ENCODE assay signal across 16 mouse cellular contexts in genomic region chr17:14378692-14379446, GRCm38 (mm10).
DNase-seq lines count a peak whose midpoint lies in the region; ATAC-seq and TF ChIP-seq lines count a peak whose summit lies in the region.
"Had no signal": no experiment of that assay in that cellular context is flagged by ENCODE, and none has a peak within 500 bp of the region (broad histone marks: within the 10 kb centered on the region; RNA-seq: fewer than 3 reads in every experiment).

No protein-coding gene starts in this region.

- peak; percentile 50 for DNase-seq in gastrocnemius, adult 2 months
- no peak for DNase-seq in gastrocnemius, postnatal 4 days (ENCODE audit: low spot score in 2 of 2)
- peak; percentile 19 for DNase-seq in lung, postnatal 0 days (ENCODE audit: low spot score)
- DNase-seq in lung, postnatal 25 days (ENCODE audit: low spot score) = no peak
- no peak for DNase-seq in Muller cell, postnatal 12 days (ENCODE audit: inconsistent ontology term)
- no peak for DNase-seq in adrenal gland, postnatal 36 days
- DNase-seq: adrenal gland, postnatal 14 days; cerebellum, postnatal 14 days; heart, adult 18-20 months; right cerebral cortex, postnatal 25 days; thymus, adult 2 months had no signal

- no peak for ATAC-seq in lung, postnatal 0 days
- peak; percentile 67; the same call in 1 of the 2 replicates for ATAC-seq in embryonic facial prominence, embryonic 13.5 days (ENCODE audit: insufficient number of reproducible peaks, insufficient read depth, low FRiP score, low TSS enrichment, low read depth)
- ATAC-seq in neural tube, embryonic 15.5 days (ENCODE audit: low FRiP score) = peak; percentile 36; the same call in 1 of the 2 replicates
- ATAC-seq: liver, embryonic 12.5 days had no signal

- H3K9me3 ChIP-seq in lung, postnatal 0 days (ENCODE audit: low read length) = no peaks in the 10 kb centered on the region
- no peaks in the 10 kb centered on the region for H3K9me3 ChIP-seq in embryonic facial prominence, embryonic 13.5 days
- no peaks in the 10 kb centered on the region for H3K9me3 ChIP-seq in neural tube, embryonic 15.5 days (replicated peaks)
- H3K9me3 ChIP-seq: liver, embryonic 12.5 days had no signal

- H3K4me2 ChIP-seq in lung, postnatal 0 days (replicated peaks; ENCODE audit: low read depth, low read length) = no peak overlapping the region
- peak overlapping the region; percentile 16; the same call in 1 of the 2 replicates for H3K4me2 ChIP-seq in embryonic facial prominence, embryonic 13.5 days
- H3K4me2 ChIP-seq in neural tube, embryonic 15.5 days = no peak overlapping the region
- H3K4me2 ChIP-seq: liver, embryonic 12.5 days had no signal

- intact Hi-C loops in gastrocnemius, adult 2 months (cut with DNase I) = loop anchor here (10.0 kb wide), 2 partner anchors 94 to 134 kb away; no protein-coding TSS in a partner anchor

- TF ChIP-seq EP300 in lung, postnatal 0 days (IDR thresholded peaks at IDR 0.05) = no peak

- no peaks in the 10 kb centered on the region; the same call in 1 of the 2 replicates for H3K4me1 ChIP-seq in lung, postnatal 0 days (ENCODE audit: insufficient read depth, low read depth, low read length)
- peaks cover 44% of the 10 kb centered on the region for H3K4me1 ChIP-seq in embryonic facial prominence, embryonic 13.5 days
- peaks cover 3% of the 10 kb centered on the region; the same call in 1 of the 2 replicates for H3K4me1 ChIP-seq in neural tube, embryonic 15.5 days
- H3K4me1 ChIP-seq: liver, embryonic 12.5 days had no signal

- no peaks in the 10 kb centered on the region for H3K36me3 ChIP-seq in lung, postnatal 0 days (ENCODE audit: insufficient read depth, low read length)
- peaks cover 9% of the 10 kb centered on the region; the same call in 1 of the 2 replicates for H3K36me3 ChIP-seq in embryonic facial prominence, embryonic 13.5 days
- no peaks in the 10 kb centered on the region for H3K36me3 ChIP-seq in neural tube, embryonic 15.5 days
- H3K36me3 ChIP-seq: G1E; liver, embryonic 12.5 days had no signal

- H3K9ac ChIP-seq in lung, postnatal 0 days (replicated peaks; ENCODE audit: low read depth) = no peak overlapping the region
- H3K9ac ChIP-seq in embryonic facial prominence, embryonic 13.5 days = no peak overlapping the region
- no peak overlapping the region for H3K9ac ChIP-seq in neural tube, embryonic 15.5 days (replicated peaks)
- H3K9ac ChIP-seq: liver, embryonic 12.5 days had no signal

- no peaks in the 10 kb centered on the region for H3K27me3 ChIP-seq in lung, postnatal 0 days (replicated peaks; ENCODE audit: insufficient read depth, low read length)
- H3K27me3 ChIP-seq in embryonic facial prominence, embryonic 13.5 days = no peaks in the 10 kb centered on the region; the same call in 1 of the 2 replicates
- no peaks in the 10 kb centered on the region for H3K27me3 ChIP-seq in neural tube, embryonic 15.5 days (replicated peaks)
- H3K27me3 ChIP-seq: liver, embryonic 12.5 days had no signal

- peak overlapping the region; percentile 57 for H3K27ac ChIP-seq in gastrocnemius, adult 2 months
- no peak overlapping the region for H3K27ac ChIP-seq in lung, postnatal 0 days (ENCODE audit: low read length)
- peak overlapping the region; percentile 58; the same call in 1 of the 2 replicates for H3K27ac ChIP-seq in embryonic facial prominence, embryonic 13.5 days
- H3K27ac ChIP-seq in neural tube, embryonic 15.5 days (replicated peaks) = no peak overlapping the region; the same call in 1 of the 2 replicates
- H3K27ac ChIP-seq: layer of hippocampus, adult 2 months; liver, embryonic 12.5 days had no signal

- no peak overlapping the region for H3K4me3 ChIP-seq in gastrocnemius, adult 2 months
- H3K4me3 ChIP-seq in lung, postnatal 0 days (ENCODE audit: low read depth, low read length) = no peak overlapping the region
- no peak overlapping the region for H3K4me3 ChIP-seq in embryonic facial prominence, embryonic 13.5 days
- H3K4me3 ChIP-seq in neural tube, embryonic 15.5 days (replicated peaks) = no peak overlapping the region
- H3K4me3 ChIP-seq: layer of hippocampus, adult 2 months; liver, embryonic 12.5 days had no signal

- 59% methylated on average over 17 of the region's 17 CpGs for WGBS in lung, postnatal 0 days
- WGBS in embryonic facial prominence, embryonic 13.5 days = 19% methylated on average over 17 of the region's 17 CpGs
- WGBS in neural tube, embryonic 15.5 days = 50% methylated on average over 17 of the region's 17 CpGs

- TF ChIP-seq CTCF in gastrocnemius, adult 2 months (IDR thresholded peaks at IDR 0.05) = no peak
- TF ChIP-seq CTCF in lung, postnatal 0 days (IDR thresholded peaks at IDR 0.05) = no peak

Comparison
In these comparisons a context has a peak if more than half of its experiments do, and no peak if none do; other contexts are left out.
1. DNase-seq: peak in gastrocnemius, adult 2 months (single experiment) and lung, postnatal 0 days (single experiment); none in gastrocnemius, postnatal 4 days (0 of 2), lung, postnatal 25 days (single experiment), Muller cell, postnatal 12 days (single experiment) and adrenal gland, postnatal 36 days (0 of 2).
2. H3K27ac ChIP-seq: peak in gastrocnemius, adult 2 months (single experiment) and embryonic facial prominence, embryonic 13.5 days (single experiment); none in lung, postnatal 0 days (single experiment) and neural tube, embryonic 15.5 days (single experiment).